Mouse (Mus musculus) monocyte, adult 59 days (primary cell): ENCODE measurements around the gene Sh2b2. TPM values are rescaled to one million over a fixed set of nuclear protein-coding genes. Genes with fewer than 3 reads are reported as not detected.

Source experiments
- total RNA-seq, 2 experiments: library from RNA; stranded (reverse); gene quantifications; one replicate each; pipeline ENCODE4 v1.2.4; 2023

The Sh2b2 gene
- 10 to 100 TPM; 47.1 to 47.7 TPM for total RNA-seq

GRCm38 (mm10) chr5:136246452-136246838 lies at the start of gene Sh2b2:
TSS of gene Sh2b2 (minus strand) at chr5:136246556.

GRCm38 (mm10) chr5:136198474-136199391 lies 47.6 kb downstream of the Sh2b2 start, which contains the start of gene Prkrip1:
TSS of gene Prkrip1 (minus strand) at chr5:136198963.

DNA sequence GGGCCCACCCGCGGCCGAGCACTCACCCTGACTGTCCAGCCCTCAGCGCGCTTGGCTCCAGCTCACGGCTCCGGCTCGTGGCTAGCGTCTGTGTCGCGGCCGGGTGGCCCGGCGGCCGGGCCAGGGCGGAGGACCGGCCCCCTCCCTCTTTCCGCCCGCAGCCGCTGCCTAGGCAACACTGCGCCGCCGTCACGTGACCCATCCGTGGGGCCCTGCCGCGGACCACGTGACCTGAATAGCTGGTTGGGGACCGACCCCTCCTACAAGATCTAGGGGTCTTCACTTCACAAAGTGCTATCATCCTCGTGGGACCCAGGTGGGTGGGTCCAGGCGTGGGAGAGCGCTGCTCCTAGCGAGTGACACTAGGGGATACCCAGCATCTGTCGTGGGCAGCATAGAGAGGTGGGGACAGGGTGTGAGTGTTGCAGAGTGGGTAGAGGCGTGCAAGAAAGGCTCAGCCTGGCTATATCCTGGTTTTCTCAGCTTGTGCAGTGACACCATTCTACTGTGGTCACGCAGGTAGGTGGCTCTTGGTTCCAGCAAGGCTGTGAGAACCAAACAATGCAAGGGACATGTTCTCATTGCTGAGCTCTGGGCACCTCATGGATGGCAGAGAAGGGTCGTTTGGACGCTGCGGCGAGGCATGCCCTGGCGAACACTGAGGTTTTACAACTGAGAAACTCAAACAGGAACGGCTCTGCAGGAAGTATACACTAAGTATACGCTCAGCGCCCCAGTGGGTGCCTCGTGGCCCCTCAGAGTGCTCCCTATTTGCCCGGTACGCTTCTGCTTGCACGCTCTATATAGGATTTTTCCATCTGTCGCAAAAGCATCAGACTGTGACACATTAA lies 75.6 kb downstream of the Sh2b2 start, which contains the start of gene Orai2:
TSS of gene Orai2 (minus strand) at position 202 of the 851 bp plus-strand sequence.

Other genes with a start within 250 kb of the Sh2b2 start
- gene Upk3b, start 208.1 kb downstream of the Sh2b2 start, total RNA-seq = 1 to 10 TPM; 1.2 to 1.4 TPM
- not detected for gene Upk3bl, start 192.1 kb downstream of the Sh2b2 start, total RNA-seq
- 100 to 1,000 TPM; 180 to 213 TPM for gene Rasa4, start 162.6 kb downstream of the Sh2b2 start, total RNA-seq
- gene Polr2j, start 129.9 kb downstream of the Sh2b2 start, total RNA-seq = 10 to 100 TPM; 64.1 to 69.2 TPM
- gene Lrwd1, start 110.5 kb downstream of the Sh2b2 start, total RNA-seq = 10 to 100 TPM; 39.1 to 40.0 TPM
- gene Alkbh4, start 110.4 kb downstream of the Sh2b2 start, total RNA-seq = 10 to 100 TPM; 10.4 to 11.6 TPM
- 10 to 100 TPM; 43.0 to 46.5 TPM for gene Orai2, start 75.8 kb downstream of the Sh2b2 start, total RNA-seq
- gene Prkrip1, start 47.6 kb downstream of the Sh2b2 start, total RNA-seq = 10 to 100 TPM; 17.2 to 19.3 TPM